Mouse (Mus musculus) kidney, embryonic 15.5 days (tissue): ENCODE measurements around the gene Olfr1325. TPM values are rescaled to one million over a fixed set of nuclear protein-coding genes. Genes with fewer than 3 reads are reported as not detected.
"Not testable (repeated sequence)": the region's sequence is repeated elsewhere in the genome, so short reads cannot be mapped to it uniquely, and the experiment has no call there.

Experiments used
- ATAC-seq: fragments of 200-750 bp; cut with Nextera tagmentation; replicated peaks from 2 replicates; pipeline ENCODE4 v1.8.0; 2017; ENCODE audit warnings: moderate TSS enrichment; ENCODE audit not compliant: low FRiP score
- H3K27ac ChIP-seq: fragments of 300-500 bp; sonication (generic); 2 replicates; pipeline ENCODE4 v1.5.1; 2015; ENCODE audit warnings: mild to moderate bottlenecking, inconsistent platforms
- H3K27me3 ChIP-seq: fragments of 300-500 bp; sonication (generic); 2 replicates; pipeline ENCODE4 v1.6.1; 2015; ENCODE audit warnings: inconsistent platforms
- H3K36me3 ChIP-seq: fragments of 300-500 bp; sonication (generic); 2 replicates; pipeline ENCODE4 v1.6.1; 2015; ENCODE audit warnings: inconsistent platforms
- H3K4me1 ChIP-seq: fragments of 300-500 bp; sonication (generic); 2 replicates; pipeline ENCODE4 v1.6.1; 2015; ENCODE audit warnings: inconsistent platforms
- H3K4me2 ChIP-seq: fragments of 300-500 bp; sonication (generic); 2 replicates; pipeline ENCODE4 v1.6.1; 2015; ENCODE audit warnings: moderate library complexity, mild to moderate bottlenecking, inconsistent platforms
- H3K4me3 ChIP-seq: fragments of 300-500 bp; sonication (generic); replicated peaks from 2 replicates; pipeline ENCODE4 v1.5.1; 2015; ENCODE audit warnings: mild to moderate bottlenecking, inconsistent platforms
- H3K9ac ChIP-seq: fragments of 300-500 bp; sonication (generic); 2 replicates; pipeline ENCODE4 v1.6.1; 2015; ENCODE audit warnings: mild to moderate bottlenecking, inconsistent platforms
- H3K9me3 ChIP-seq: fragments of 300-500 bp; sonication (generic); replicated peaks from 2 replicates; pipeline ENCODE4 v1.6.1; 2016; ENCODE audit warnings: inconsistent platforms
- whole genome bisulfite sequencing: fragments of 180-500 bp; shearing (Covaris S2); methylation state at CpG from one replicate; pipeline ENCODE4 v1.1.7; 2015; ENCODE audit warnings: mixed read lengths; 5-methylcytosine and 5-hydroxymethylcytosine counted together
- polyA plus RNA-seq: library from polyadenylated mRNA; unstranded; fragments of >200 nt; fragmentation: Nextera tagmentation; extraction: Ambion mirVana; gene quantifications from 2 replicates; pipeline ENCODE4 v1.2.1, GENCODE M21; 2015

Gene Olfr1325
- not detected in 2 replicates for polyA plus RNA-seq

DNA sequence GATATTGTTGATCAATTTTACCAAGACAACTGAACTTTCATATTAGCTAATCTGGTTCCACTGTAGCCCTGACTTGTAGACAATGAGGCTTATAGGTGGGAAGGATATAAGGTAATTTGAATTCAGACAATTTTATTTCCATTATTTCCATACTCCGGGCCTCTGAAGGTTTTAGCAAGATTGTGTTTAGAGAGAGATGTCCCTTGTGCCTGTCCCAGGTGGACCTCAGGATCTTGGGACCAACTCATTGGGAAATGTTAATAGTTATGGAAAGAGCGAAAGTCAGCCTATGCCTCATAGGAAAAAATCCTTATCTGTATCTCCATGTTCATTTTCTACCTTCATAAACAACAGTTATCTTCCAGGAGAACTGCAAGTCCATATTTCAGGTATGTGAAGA lies at the start of gene Olfr1325:
Olfr1325 (plus strand) TSS at position 301 of the 400 bp plus-strand sequence.
- no peaks in the 10 kb centered on the region for H3K27me3 ChIP-seq
- WGBS: 84% methylated on average over 2 of the region's 2 CpGs

GRCm38 (mm10) chrX:74574788-74575187 lies 17.7 kb upstream of the Olfr1325 start, which contains the start of gene Olfr1326-ps1:
TSS of gene Olfr1326-ps1 (minus strand) at chrX:74574888.
- no peak for ATAC-seq
- Histone ChIP-seq H3K9me3 (no peaks in the 10 kb centered on the region), H3K9ac (no peak within 1 kb of the TSS), H3K27me3 (no peaks in the 10 kb centered on the region), H3K4me2 (no peak within 1 kb of the TSS), H3K36me3 (no peaks in the 10 kb centered on the region), H3K4me3 (no peak within 1 kb of the TSS), H3K4me1 (no peaks in the 10 kb centered on the region), H3K27ac (no peak within 1 kb of the TSS)

More for the DNA sequence above, at the start of gene Olfr1325:
- Histone ChIP-seq H3K9ac (no peak within 1 kb of the TSS), H3K36me3 (no peaks in the 10 kb centered on the region), H3K27ac (no peak within 1 kb of the TSS), H3K4me1 (no peaks in the 10 kb centered on the region), H3K4me3 (no peak within 1 kb of the TSS), H3K4me2 (no peak within 1 kb of the TSS), H3K9me3 (no peaks in the 10 kb centered on the region)
- ATAC-seq: no peak

DNA sequence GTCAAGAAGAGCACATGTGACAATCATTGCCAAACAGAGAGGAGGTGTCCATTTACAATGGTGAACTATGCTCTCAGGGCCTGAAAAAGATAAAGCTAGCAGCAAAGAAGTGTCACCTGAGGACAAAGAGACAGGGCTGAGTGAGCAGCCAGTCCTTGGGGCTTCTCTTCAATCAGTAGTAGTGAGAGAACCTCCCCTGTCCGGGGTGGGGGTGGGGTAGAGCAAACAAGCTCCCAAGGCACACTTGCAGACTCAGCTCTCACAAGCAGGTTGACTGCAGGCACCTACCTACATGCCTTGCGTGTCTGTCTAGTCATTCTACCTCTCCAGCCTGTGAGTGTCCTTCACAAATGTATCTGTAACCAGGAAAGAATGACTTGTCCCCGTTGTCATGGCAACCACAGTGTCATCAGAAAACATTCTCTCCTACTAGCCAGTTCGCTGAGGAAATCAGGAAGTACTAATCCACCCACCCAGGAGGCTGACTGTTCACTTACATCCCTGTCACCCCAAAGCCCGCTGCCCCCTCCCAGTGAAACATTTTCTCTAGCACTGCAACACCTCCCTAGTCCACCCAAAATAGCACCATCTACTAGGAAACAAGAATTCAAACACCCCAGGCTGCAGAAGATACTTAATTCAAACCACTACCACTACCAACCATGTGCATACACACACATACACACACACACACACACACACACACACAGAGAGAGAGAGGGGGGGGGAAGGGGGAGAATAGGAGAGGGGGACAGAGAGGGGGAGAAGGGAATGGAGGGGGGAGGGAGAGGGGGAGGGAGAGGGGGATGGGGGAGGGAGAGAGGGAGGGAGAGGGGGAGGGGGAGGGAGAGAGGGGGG lies 53.2 kb downstream of the Olfr1325 start, which contains the start of gene Gm5640:
Gm5640 (minus strand) TSS at position 170 of the 858 bp plus-strand sequence.
- H3K27ac ChIP-seq: not testable (repeated sequence)
- ATAC-seq: peak; percentile 43; the same call in 1 of the 2 replicates

GRCm38 (mm10) chrX:74646393-74646792 lies 53.9 kb downstream of the Olfr1325 start:
- not testable (repeated sequence) for H3K36me3 ChIP-seq, ATAC-seq, H3K4me3 ChIP-seq, H3K9me3 ChIP-seq, H3K27ac ChIP-seq, H3K4me1 ChIP-seq, H3K4me2 ChIP-seq, H3K9ac ChIP-seq, H3K27me3 ChIP-seq
- no CpG with 5 or more reads among the region's 1 CpGs for WGBS

More for the DNA sequence above, 53.2 kb downstream of the Olfr1325 start, which contains the start of gene Gm5640:
- not testable (repeated sequence) for H3K4me3 ChIP-seq, H3K4me2 ChIP-seq, H3K4me1 ChIP-seq, H3K9ac ChIP-seq, H3K36me3 ChIP-seq, H3K9me3 ChIP-seq, H3K27me3 ChIP-seq
- 56% methylated on average over 2 of the region's 5 CpGs for WGBS

Other genes starting within 250 kb of the Olfr1325 start
- 123 and 126 TPM in 2 replicates for gene Lage3, start 239.1 kb upstream of the Olfr1325 start, polyA plus RNA-seq
- 68.4 and 76.0 TPM in 2 replicates for gene Ubl4a, start 219.5 kb upstream of the Olfr1325 start, polyA plus RNA-seq
- gene Slc10a3, start 219.3 kb upstream of the Olfr1325 start, polyA plus RNA-seq: 19.7 and 22.1 TPM in 2 replicates
- gene Fam3a, start 199.4 kb upstream of the Olfr1325 start, polyA plus RNA-seq: 38.9 and 40.2 TPM in 2 replicates
- 19.9 and 21.0 TPM in 2 replicates for gene Ikbkg, start 199.4 kb upstream of the Olfr1325 start, polyA plus RNA-seq
- 45.7 and 49.2 TPM in 2 replicates for gene G6pdx, start 163.5 kb upstream of the Olfr1325 start, polyA plus RNA-seq
- not detected in 2 replicates for gene Gm6880, start 111.3 kb upstream of the Olfr1325 start, polyA plus RNA-seq
- not detected in 2 replicates for gene Olfr1326-ps1, start 17.8 kb upstream of the Olfr1325 start, polyA plus RNA-seq
- gene Gm5640, start 53.0 kb downstream of the Olfr1325 start, polyA plus RNA-seq: not detected in 2 replicates
- not detected in 2 replicates for gene Gm6890, start 148.2 kb downstream of the Olfr1325 start, polyA plus RNA-seq
- gene Gm5936, start 244.5 kb downstream of the Olfr1325 start, polyA plus RNA-seq: 0.05 TPM in 1 of 2 replicates, not detected in the other